Mouse (Mus musculus): Measurements from ENCODE around the gene Trpm1.

- TF ChIP-seq CTCF (IDR thresholded peaks at IDR 0.05; ENCODE audit: low read depth, low read length) (no peak), POLR2AphosphoS5 (IDR thresholded peaks at IDR 0.05; ENCODE audit: insufficient replicate concordance, low read depth, low read length) (no peak)
Observed at GRCm38 (mm10) chr7:64286566-64286965, 132.9 kb downstream of the Trpm1 start.
